Mouse (Mus musculus): Measurements from ENCODE around the gene Ranbp3. TPM values are rescaled to one million over a fixed set of nuclear protein-coding genes. Genes with fewer than 3 reads are reported as not detected.

The Ranbp3 gene
- total and polyA plus RNA-seq, 3 experiments: 54.7 to 142 (median 70.5) TPM

GRCm38 (mm10) chr17:56754271-56755185 is 81.4 kb downstream of the Ranbp3 start:
- DNase-seq (ENCODE audit: low spot score) (no peak), ATAC-seq (ENCODE audit: extremely low read depth, insufficient number of reproducible peaks, low FRiP score, poor library complexity, severe bottlenecking) (no peak)
- peaks cover 52% of the 10 kb centered on the region for H3K9me3 ChIP-seq (replicated peaks)
- H3K4me3 ChIP-seq (ENCODE audit: low read depth, low read length): no peak overlapping the region
- TF ChIP-seq CTCF (IDR thresholded peaks at IDR 0.05; ENCODE audit: low read depth, low read length) (no peak), POLR2AphosphoS5 (IDR thresholded peaks at IDR 0.05; ENCODE audit: insufficient replicate concordance, low read depth, low read length) (no peak), GATA1 (IDR thresholded peaks at IDR 0.05; ENCODE audit: borderline replicate concordance, low read length) (no peak), GATA2 (IDR thresholded peaks at IDR 0.05; ENCODE audit: borderline replicate concordance, low read depth, low read length) (no peak), TAL1 (conservative IDR thresholded peaks at IDR 0.05; ENCODE audit: low read depth, low read length) (no peak)
- H3K27me3 ChIP-seq (ENCODE audit: insufficient read depth, low read length): peaks cover 60% of the 10 kb centered on the region
- 0 out of 2 replicates have a peak, but pooled peaks cover 3% of the 10 kb centered on the region for H3K4me1 ChIP-seq (ENCODE audit: insufficient read depth, low read depth, low read length)
- no peaks in the 10 kb centered on the region for H3K36me3 ChIP-seq (replicated peaks)

DNA sequence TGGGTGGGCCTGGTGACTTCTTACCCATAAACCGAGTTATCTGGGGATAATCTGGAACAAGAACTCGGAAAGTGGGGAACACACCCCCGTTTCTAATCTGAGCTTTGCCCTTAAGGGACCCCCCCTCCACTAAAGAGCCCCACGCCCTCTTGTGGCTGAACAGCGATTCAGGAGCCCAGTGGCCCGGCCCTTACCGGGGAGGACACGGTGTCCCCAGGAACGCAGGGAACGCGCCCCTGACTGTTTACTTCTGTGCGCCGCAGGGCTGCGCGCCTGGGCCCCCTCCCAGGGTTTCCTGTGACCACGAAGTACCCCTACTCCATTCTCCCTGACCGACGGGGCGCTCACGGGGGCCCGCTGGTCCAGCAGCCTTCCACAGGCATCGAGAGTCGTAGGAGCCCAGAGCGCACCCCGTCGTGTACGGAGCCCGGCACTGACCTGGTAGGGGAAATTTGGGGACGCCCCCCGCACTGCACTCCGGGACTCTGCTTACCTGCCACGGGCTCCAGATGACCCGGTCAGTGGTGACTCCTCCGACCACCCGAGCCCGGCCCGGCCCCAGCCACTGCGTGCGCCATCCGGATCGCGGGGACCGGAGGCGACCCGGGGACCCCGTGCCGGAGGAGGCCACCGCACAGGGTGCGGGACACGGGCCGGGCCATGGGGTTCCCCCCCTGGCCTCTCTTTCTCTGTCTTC is 83.8 kb downstream of the Ranbp3 start:
- no peak for ATAC-seq (ENCODE audit: extremely low read depth, insufficient number of reproducible peaks, low FRiP score, poor library complexity, severe bottlenecking)
- Histone ChIP-seq H3K4me3 (ENCODE audit: low read depth, low read length) (peak overlapping the region; percentile 16; the same call in 1 of the 2 replicates), H3K9me3 (replicated peaks) (peaks cover 41% of the 10 kb centered on the region), H3K27me3 (ENCODE audit: insufficient read depth, low read length) (peaks cover 53% of the 10 kb centered on the region), H3K36me3 (replicated peaks) (no peaks in the 10 kb centered on the region), H3K4me1 (ENCODE audit: insufficient read depth, low read depth, low read length) (peaks cover 23% of the 10 kb centered on the region)
- no peak for DNase-seq (ENCODE audit: low spot score)
- TF ChIP-seq CTCF (IDR thresholded peaks at IDR 0.05; ENCODE audit: low read depth, low read length) (no peak), GATA2 (IDR thresholded peaks at IDR 0.05; ENCODE audit: borderline replicate concordance, low read depth, low read length) (no peak), POLR2AphosphoS5 (IDR thresholded peaks at IDR 0.05; ENCODE audit: insufficient replicate concordance, low read depth, low read length) (no peak), TAL1 (conservative IDR thresholded peaks at IDR 0.05; ENCODE audit: low read depth, low read length) (no peak), GATA1 (IDR thresholded peaks at IDR 0.05; ENCODE audit: borderline replicate concordance, low read length) (no peak)

DNA sequence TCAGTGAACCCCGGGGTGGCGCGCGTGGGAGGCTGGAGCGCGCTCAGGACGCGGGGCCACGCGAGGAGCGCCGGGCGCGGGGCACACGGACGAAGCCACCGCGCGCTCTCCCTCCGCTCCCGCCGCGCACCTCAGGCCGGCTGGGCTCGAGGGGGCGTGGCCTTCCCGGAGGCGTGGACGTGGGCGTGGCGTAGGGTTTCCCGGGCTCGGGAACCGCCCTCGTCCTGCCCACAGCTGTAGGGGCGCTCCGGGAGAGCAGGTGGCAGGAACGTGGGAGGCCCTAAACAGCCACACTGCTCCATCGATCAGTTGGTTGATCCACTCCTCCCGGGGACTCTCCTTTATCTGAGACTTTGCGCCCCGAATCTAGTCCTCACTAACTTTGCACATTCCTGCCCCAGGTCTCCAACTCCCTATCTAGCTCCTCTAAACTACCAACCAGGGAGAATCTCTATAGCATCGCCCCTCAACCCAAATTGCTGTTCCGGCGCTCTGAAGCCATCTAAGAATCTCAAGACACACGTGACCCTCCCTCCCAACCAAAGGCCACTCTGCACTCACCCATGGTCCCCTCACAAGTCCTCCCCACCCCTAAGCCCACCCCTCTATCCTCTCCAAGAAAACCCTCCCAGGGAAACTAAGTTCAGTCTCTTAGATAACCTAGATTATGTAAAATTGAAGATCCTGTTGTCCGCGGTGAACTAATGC is 84.5 kb downstream of the Ranbp3 start, which contains the start of gene Nrtn:
Nrtn (minus strand) TSS at position 115 of the 708 bp plus-strand sequence.
- no peak for DNase-seq (ENCODE audit: low spot score)

GRCm38 (mm10) chr17:56758132-56758531 is 85.0 kb downstream of the Ranbp3 start:
- no peak for DNase-seq (ENCODE audit: low spot score)
- ATAC-seq (ENCODE audit: extremely low read depth, insufficient number of reproducible peaks, low FRiP score, poor library complexity, severe bottlenecking): no peak
- peaks cover 49% of the 10 kb centered on the region for H3K27me3 ChIP-seq (ENCODE audit: insufficient read depth, low read length)
- no peak overlapping the region; the same call in 1 of the 2 replicates for H3K4me3 ChIP-seq (ENCODE audit: low read depth, low read length)
- peaks cover 33% of the 10 kb centered on the region for H3K9me3 ChIP-seq (replicated peaks)
- H3K36me3 ChIP-seq (replicated peaks): no peaks in the 10 kb centered on the region
- TF ChIP-seq POLR2AphosphoS5 (IDR thresholded peaks at IDR 0.05; ENCODE audit: insufficient replicate concordance, low read depth, low read length): no peak
- TF ChIP-seq GATA1 (IDR thresholded peaks at IDR 0.05; ENCODE audit: borderline replicate concordance, low read length): no peak
- TF ChIP-seq CTCF (IDR thresholded peaks at IDR 0.05; ENCODE audit: low read depth, low read length): no peak
- TF ChIP-seq GATA2 (IDR thresholded peaks at IDR 0.05; ENCODE audit: borderline replicate concordance, low read depth, low read length): no peak
- TF ChIP-seq TAL1 (conservative IDR thresholded peaks at IDR 0.05; ENCODE audit: low read depth, low read length): no peak
- H3K4me1 ChIP-seq (ENCODE audit: insufficient read depth, low read depth, low read length): peaks cover 33% of the 10 kb centered on the region

More for the DNA sequence above, 84.5 kb downstream of the Ranbp3 start, which contains the start of gene Nrtn:
- no peak for TF ChIP-seq GATA1 (IDR thresholded peaks at IDR 0.05; ENCODE audit: borderline replicate concordance, low read length)
- no peak for TF ChIP-seq TAL1 (conservative IDR thresholded peaks at IDR 0.05; ENCODE audit: low read depth, low read length)
- no peak for TF ChIP-seq GATA2 (IDR thresholded peaks at IDR 0.05; ENCODE audit: borderline replicate concordance, low read depth, low read length)
- TF ChIP-seq CTCF (IDR thresholded peaks at IDR 0.05; ENCODE audit: low read depth, low read length): no peak
- TF ChIP-seq POLR2AphosphoS5 (IDR thresholded peaks at IDR 0.05; ENCODE audit: insufficient replicate concordance, low read depth, low read length): no peak
- Histone ChIP-seq H3K27me3 (ENCODE audit: insufficient read depth, low read length) (peaks cover 50% of the 10 kb centered on the region), H3K36me3 (replicated peaks) (no peaks in the 10 kb centered on the region), H3K9me3 (replicated peaks) (peaks cover 34% of the 10 kb centered on the region), H3K4me1 (ENCODE audit: insufficient read depth, low read depth, low read length) (peaks cover 27% of the 10 kb centered on the region), H3K4me3 (ENCODE audit: low read depth, low read length) (peak within 1 kb of the TSS; percentile 16; the same call in 1 of the 2 replicates)
- no peak for ATAC-seq (ENCODE audit: extremely low read depth, insufficient number of reproducible peaks, low FRiP score, poor library complexity, severe bottlenecking)

DNA sequence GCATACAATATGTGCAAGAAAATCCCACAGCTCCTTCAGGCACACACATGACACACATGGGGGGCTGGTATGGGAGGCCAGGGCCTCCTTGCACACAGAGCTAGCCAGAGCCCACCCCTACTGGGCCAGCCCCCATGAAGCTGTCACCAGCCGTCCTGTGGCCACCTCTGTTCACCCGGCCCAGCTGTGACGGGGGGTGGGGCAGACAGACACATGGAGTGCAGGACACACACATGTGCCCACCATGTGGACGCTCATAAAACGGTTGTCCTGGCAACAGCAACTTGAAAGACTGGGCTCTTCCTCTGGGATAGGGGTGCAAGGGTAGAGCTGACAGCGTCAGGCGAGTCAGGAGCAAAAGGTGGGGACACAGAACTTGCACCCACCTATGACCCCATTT is 86.2 kb downstream of the Ranbp3 start:
- no peak overlapping the region for H3K4me3 ChIP-seq (ENCODE audit: low read depth, low read length)
- H3K9me3 ChIP-seq (replicated peaks): peaks cover 33% of the 10 kb centered on the region
- TF ChIP-seq TAL1 (conservative IDR thresholded peaks at IDR 0.05; ENCODE audit: low read depth, low read length) (no peak), POLR2AphosphoS5 (IDR thresholded peaks at IDR 0.05; ENCODE audit: insufficient replicate concordance, low read depth, low read length) (no peak), GATA1 (IDR thresholded peaks at IDR 0.05; ENCODE audit: borderline replicate concordance, low read length) (no peak), CTCF (IDR thresholded peaks at IDR 0.05; ENCODE audit: low read depth, low read length) (no peak), GATA2 (IDR thresholded peaks at IDR 0.05; ENCODE audit: borderline replicate concordance, low read depth, low read length) (no peak)
- peaks cover 40% of the 10 kb centered on the region for H3K27me3 ChIP-seq (ENCODE audit: insufficient read depth, low read length)
- ATAC-seq (ENCODE audit: extremely low read depth, insufficient number of reproducible peaks, low FRiP score, poor library complexity, severe bottlenecking): no peak
- no peaks in the 10 kb centered on the region for H3K36me3 ChIP-seq (replicated peaks)
- H3K4me1 ChIP-seq (ENCODE audit: insufficient read depth, low read depth, low read length): peaks cover 44% of the 10 kb centered on the region
- DNase-seq (ENCODE audit: low spot score): no peak

Measured in G1E (cell line).